Comparison of ENCODE assay signal across 8 mouse cellular contexts in genomic region chr2:181598454-181599351, GRCm38 (mm10). TPM values are rescaled to one million over a fixed set of nuclear protein-coding genes. Genes with fewer than 3 reads are reported as not detected.
DNase-seq lines count a peak whose midpoint lies in the region; ATAC-seq and TF ChIP-seq lines count a peak whose summit lies in the region.

Gene Samd10, minus strand, starts transcription at chr2:181599212.

- no peak for TF ChIP-seq CTCF in lung, adult 2 months (IDR thresholded peaks at IDR 0.05; ENCODE audit: insufficient read depth, low read length)

- peaks cover 39% of the 10 kb centered on the region for H3K4me1 ChIP-seq in embryonic facial prominence, embryonic 10.5 days
- H3K4me1 ChIP-seq in lung, adult 2 months (ENCODE audit: control insufficient read depth, insufficient read depth, low read length) = peaks cover 2% of the 10 kb centered on the region; the same call in 1 of the 2 replicates
- peaks cover 47% of the 10 kb centered on the region for H3K4me1 ChIP-seq in neural tube, embryonic 13.5 days (replicated peaks)

- peak; percentile 56 to 63 for DNase-seq in adrenal gland, adult 18-20 months (ENCODE audit: low spot score in 2 of 2)
- DNase-seq in embryonic facial prominence, embryonic 10.5 days (ENCODE audit: low spot score) = peak; percentile 79
- DNase-seq in heart, postnatal 4 days = peak; percentile 52
- DNase-seq in layer of hippocampus, adult 18-20 months (ENCODE audit: low spot score in 2 of 2) = peak in 1 of 2 experiments; percentile 59
- DNase-seq in lung, adult 2 months = peak; percentile 72
- peak; percentile 59 to 73 for DNase-seq in thymus, postnatal 36 days

- H3K9me3 ChIP-seq in embryonic facial prominence, embryonic 10.5 days = no peaks in the 10 kb centered on the region
- no peaks in the 10 kb centered on the region for H3K9me3 ChIP-seq in neural tube, embryonic 13.5 days

- H3K36me3 ChIP-seq in embryonic facial prominence, embryonic 10.5 days (replicated peaks) = peaks cover 4% of the 10 kb centered on the region; the same call in 1 of the 2 replicates
- 0 out of 2 replicates have a peak, but pooled peaks cover 14% of the 10 kb centered on the region for H3K36me3 ChIP-seq in neural tube, embryonic 13.5 days

- WGBS in embryonic facial prominence, embryonic 10.5 days = 1% methylated on average over 71 of the region's 71 CpGs
- WGBS in lung, adult 2 months = 2% methylated on average over 71 of the region's 71 CpGs
- 2% methylated on average over 70 of the region's 71 CpGs for WGBS in neural tube, embryonic 13.5 days

- peak within 1 kb of the TSS; percentile 90 for H3K27ac ChIP-seq in embryonic facial prominence, embryonic 10.5 days (replicated peaks)
- H3K27ac ChIP-seq in neural tube, embryonic 13.5 days (replicated peaks) = peak within 1 kb of the TSS; percentile 94

- TF ChIP-seq POLR2A in lung, adult 2 months (IDR thresholded peaks at IDR 0.05; ENCODE audit: borderline replicate concordance, extremely low read depth, low read depth, low read length) = peak; percentile 31; the same call in 1 of the 2 replicates

- peak within 1 kb of the TSS; percentile 82 for H3K4me2 ChIP-seq in neural tube, embryonic 13.5 days

- peak within 1 kb of the TSS; percentile 88 for H3K4me3 ChIP-seq in embryonic facial prominence, embryonic 10.5 days
- H3K4me3 ChIP-seq in lung, adult 2 months (replicated peaks; ENCODE audit: extremely low read depth, low read depth, low read length) = peak within 1 kb of the TSS; percentile 61
- peak within 1 kb of the TSS; percentile 63 for H3K4me3 ChIP-seq in neural tube, embryonic 13.5 days

- ATAC-seq in CD4-positive, CD25-positive, alpha-beta regulatory T cell, adult 4 months = peak; percentile 31
- peak; percentile 49 for ATAC-seq in neural tube, embryonic 13.5 days (ENCODE audit: low read depth)

- peaks cover 35% of the 10 kb centered on the region for H3K27me3 ChIP-seq in embryonic facial prominence, embryonic 10.5 days (replicated peaks; ENCODE audit: low read depth, poor library complexity, severe bottlenecking)
- H3K27me3 ChIP-seq in neural tube, embryonic 13.5 days = no peaks in the 10 kb centered on the region

- peak within 1 kb of the TSS; percentile 94 for H3K9ac ChIP-seq in neural tube, embryonic 13.5 days

RNA-seq across cellular contexts. Expression of gene Samd10, which starts in this region (rescaled TPM):
- 1 to 10 TPM; 5.9 to 7.1 TPM for polyA plus RNA-seq in CD4-positive, CD25-positive, alpha-beta regulatory T cell, adult 4 months (2017; shearing (Covaris generic))
- total RNA-seq in adrenal gland, adult 18-20 months (2021) = 1 to 10 TPM; 8.3 to 8.7 TPM
- 24.9 and 25.5 TPM in 2 replicates for polyA plus RNA-seq in embryonic facial prominence, embryonic 10.5 days (2016; fragmentation: Nextera tagmentation; extraction: Ambion mirVana)
- total RNA-seq in heart, postnatal 4 days (2021) = 1 to 10 TPM; 4.8 to 4.9 TPM
- 10 to 100 TPM; 12.0 to 13.2 TPM for total RNA-seq in layer of hippocampus, adult 18-20 months (2021)
- 24.1 and 24.5 TPM in 2 replicates for polyA plus RNA-seq in lung, adult 2 months (2012; rRNA removed)
- polyA plus RNA-seq in neural tube, embryonic 13.5 days (2015; fragmentation: Nextera tagmentation; extraction: Ambion mirVana) = 146 and 157 TPM in 2 replicates
